Mouse (Mus musculus) gastrocnemius, adult 8-10 months (tissue): ENCODE data around the gene Slc11a1. TPM values are rescaled to one million over a fixed set of nuclear protein-coding genes. Genes with fewer than 3 reads are reported as not detected.

Experiments used
- DNase-seq, 2 experiments: peaks; one replicate each; pipeline ENCODE4 v3.0.0; 2022; ENCODE audit warnings: low spot score in 2 of 2
- total RNA-seq, 4 experiments: library from RNA; stranded (reverse); gene quantifications; 2 replicates each; pipeline ENCODE4 v1.2.4; 2022

Gene Slc11a1
- total RNA-seq, 4 experiments from 2014 or later, result 2.1 to 6.5 (median 5.1) TPM

DNA sequence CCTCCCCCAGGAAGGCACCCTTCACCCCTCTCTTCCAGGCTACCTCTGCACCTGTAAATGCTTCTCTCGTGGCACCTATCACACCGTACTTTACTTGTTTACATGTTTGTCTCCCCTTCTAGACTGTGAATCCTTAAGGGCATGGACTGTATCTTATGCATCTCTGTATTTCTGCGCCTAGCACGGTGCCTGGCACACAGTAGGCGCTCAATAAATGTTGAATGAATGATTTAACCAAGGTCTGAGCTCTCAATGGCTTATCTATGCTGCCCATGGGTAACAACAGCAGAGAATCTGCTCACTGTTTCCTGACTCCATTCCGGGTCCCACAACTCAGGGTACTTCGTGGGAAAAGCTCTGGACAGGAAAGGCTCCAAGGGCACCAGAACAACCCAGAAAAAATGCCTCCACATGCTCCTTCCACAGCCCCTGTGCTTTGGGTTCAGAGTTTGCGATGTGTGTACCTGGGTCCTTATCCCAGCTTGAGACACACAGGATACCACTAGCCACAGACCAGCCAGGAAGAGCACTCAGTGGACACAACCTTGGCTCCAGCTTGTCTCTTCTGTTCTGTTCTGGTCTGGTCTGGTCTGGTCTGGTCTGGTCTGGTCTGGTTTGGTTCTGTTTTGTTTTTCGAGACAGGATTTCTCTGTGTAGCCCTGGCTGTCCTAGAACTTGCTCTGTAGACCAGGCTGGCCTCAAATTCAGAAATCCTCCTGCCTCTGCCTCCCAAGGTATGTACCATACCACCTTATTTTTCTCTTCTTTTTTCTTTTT, 21.4 kb upstream of the Slc11a1 start:
- DNase-seq, result no peak

DNA sequence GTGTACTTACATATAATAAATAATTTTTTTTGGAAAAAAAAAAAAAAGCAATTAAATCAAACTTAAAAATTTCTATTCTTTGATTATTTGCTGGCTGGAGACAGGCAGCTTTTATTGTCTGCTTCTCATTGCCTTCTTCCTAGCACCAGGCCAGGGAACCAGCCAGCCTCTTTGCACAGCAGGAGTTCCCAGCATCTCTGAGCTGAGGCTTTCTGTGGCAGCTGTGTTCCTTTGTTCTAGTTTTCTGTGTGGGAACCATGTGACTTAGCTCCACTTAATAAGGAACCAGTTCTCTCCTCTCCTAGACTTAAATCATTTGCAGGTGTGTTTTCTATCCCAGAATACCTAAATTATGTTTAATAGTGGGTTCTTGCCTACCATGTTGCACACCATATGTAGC, 17.5 kb upstream of the Slc11a1 start:
- DNase-seq, result no peak

DNA sequence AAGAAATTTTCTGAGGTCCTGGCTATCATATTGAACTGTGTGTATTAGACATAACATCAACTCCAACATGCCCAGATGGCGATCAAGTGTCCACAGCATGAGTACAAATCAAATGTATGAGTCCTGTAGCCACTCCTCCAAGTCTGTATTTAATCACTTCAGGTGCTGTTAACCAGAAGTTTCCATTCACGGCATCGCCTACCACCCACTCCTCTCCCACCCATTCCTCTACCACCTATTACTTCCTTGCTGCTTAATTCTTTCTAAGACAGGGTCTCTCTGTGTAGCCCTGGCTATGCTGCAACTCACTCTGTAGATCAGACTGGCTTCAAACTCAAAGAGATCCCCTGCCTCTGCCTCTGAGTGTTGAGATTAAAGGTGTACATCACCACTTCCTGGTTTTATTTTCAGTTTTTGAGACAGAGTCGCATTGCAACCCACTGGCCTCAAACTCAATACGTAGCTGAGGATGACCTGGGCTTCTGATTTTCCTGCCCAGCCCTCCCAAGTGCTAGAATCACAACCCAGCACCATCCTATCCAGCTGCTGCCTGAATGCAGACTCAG, 15.0 kb upstream of the Slc11a1 start:
- DNase-seq, result no peak

DNA sequence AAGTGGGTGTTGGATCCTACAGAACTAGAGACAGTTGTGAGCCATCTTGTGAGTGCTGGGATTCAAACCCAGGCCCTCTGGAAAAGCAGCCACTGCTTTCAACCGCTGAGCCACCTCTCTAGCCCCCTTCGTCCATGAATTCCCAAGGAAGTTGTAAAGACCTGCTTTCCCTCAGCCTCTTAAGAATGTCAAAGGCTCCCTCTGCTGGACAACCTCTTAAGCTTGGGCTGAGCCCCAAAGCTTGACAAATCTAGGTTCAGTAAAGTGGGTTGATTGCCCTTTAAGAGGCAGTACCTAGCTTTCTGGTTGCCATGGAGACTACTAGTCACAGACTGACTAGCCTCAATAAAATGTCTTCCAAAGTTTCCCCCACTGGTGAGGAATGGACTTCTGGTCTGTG, 13.2 kb upstream of the Slc11a1 start, which contains the start of gene Catip:
Gene Catip (plus strand): TSS at position 297 of the 400 bp plus-strand sequence.
- DNase-seq, result peak; percentile 63 to 65

DNA sequence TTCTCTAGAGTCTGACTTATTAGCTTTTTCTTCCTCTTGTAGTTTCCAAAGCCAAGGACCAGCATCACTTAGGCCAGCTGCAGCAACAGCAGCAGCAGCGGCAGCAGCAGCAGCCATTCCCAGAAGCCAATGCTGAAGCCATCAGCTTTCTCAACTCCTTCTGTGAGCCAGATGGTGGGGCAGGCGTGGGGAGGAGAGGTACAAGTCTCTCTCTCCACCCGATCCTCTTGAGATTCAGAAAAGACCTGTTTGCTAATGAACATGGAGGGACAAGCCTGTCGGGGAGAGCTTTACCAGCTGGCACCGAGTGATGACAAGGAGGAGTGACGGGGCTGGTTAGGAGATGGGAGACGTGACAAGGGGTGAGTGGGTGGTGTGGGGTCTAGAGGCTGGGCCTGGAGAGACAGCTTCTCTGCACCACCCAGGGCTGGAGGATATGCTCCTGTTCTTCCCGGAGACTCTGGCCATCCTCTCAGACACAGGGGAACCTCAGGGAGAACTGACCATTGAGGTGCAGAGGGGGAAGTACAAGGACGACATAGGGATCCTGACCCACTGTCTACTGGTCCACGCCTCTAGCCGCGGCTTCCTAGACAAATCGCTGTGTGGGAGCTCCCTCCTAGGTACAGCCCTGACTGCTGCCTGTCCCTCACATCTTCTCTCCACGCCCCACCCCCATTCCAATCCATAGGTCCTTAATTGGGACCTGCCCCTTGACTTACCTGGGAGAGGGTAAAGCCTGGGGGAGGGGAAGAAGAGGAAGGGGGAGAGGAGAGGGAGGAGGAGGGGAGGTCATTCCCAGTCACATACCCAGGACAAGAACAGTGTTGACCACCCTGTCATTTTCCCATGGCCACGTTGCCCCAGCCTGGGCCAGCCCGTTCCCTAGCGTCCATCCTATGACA, 12.4 kb upstream of the Slc11a1 start:
- DNase-seq, result no peak

DNA sequence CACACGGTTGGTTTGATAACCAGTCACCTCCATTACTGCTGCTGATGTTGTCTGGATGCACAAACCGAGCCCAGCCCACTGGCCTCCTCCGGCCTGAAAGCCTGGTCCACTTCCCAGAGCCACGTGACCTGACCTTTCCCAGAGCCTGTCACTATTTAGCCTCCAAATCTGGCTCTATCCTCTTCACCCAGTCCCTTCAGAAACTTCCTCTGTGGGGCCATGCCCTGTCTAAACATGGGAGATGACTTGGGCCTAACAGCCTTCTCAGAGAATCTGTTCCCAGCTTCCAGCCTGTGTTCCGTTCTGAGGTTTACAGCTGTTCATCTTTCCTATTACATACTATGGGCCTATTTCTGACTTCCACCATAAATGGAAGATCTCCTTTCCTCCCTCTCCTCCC, 11.6 kb upstream of the Slc11a1 start:
- no peak for DNase-seq

DNA sequence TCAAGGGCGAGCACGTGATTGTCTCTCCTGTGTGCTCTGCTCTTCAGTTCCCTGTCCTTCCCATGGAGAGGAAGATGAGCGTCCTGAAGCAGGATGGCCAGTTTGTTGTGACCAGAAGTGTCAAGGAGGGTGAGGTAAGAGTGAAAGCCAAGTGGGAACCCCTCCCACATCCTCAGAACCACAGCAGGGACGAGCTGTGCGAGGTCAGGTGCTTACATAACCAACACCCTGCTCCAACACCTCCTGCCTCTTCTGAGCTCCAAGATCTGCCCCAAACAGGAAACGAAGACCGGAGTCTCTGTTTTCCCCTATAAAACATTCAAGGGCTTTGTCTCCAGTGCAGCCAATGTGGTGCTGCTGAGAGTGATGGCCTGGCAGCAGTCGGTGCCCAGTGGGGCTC, 10.7 kb upstream of the Slc11a1 start:
- no peak for DNase-seq

DNA sequence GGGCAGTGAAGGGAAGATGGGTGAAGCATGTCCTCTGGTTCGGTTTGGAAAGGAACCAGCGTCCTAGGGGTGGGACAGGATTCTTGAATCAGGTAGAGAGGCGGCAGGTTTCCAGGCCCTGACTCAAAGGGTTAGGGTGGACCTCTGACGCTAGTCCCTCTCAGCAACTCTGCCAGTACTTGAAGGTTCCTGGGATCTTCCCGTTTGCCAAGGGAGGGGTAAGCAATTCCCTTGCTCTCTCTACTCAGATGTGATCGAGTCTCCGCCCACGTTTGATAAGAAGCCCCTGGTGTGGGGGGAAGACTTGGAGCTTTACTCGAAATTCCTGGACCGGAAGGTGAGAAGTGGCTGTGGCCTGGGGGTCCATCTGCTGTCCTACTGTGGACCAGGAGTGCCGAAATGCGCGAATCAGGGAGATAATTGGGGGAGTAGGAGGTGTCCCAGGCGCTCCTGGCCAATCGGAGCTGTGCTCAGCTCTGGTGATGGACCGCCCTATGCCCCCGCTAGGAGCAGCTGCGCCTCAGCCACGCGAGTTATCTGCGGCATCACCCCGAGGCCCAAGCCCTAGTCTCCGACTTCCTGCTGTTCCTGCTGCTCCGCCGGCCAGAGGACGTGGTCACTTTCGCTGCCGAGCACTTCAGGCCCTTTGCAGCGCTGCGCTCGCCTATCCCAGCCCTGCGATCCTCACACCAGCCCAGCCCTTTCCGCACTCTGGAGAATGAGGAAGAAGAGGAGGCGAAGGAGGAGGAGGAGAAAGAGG, 6.9 kb upstream of the Slc11a1 start:
- peak in 1 of 2 experiments; percentile 42 for DNase-seq

DNA sequence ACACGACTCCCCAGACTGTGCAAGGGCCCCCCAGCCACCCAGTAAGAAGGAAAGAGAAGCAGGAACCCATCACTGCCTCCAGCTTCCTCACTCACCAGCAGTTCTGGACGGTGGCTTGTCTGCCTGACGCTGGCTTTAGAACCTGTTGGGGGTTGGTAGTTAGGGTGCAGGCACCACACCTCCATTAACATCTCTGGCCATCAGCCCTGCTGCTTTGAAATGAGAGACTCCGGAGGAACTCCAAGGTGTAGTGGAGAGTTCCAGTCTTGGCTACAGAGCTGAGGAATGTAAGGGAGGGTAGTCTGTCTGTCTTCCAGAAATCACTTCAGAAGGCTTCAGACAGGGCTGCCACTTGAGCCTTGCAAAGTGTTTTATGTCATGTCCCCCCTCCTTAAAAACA, 5.0 kb upstream of the Slc11a1 start:
- DNase-seq, result no peak

DNA sequence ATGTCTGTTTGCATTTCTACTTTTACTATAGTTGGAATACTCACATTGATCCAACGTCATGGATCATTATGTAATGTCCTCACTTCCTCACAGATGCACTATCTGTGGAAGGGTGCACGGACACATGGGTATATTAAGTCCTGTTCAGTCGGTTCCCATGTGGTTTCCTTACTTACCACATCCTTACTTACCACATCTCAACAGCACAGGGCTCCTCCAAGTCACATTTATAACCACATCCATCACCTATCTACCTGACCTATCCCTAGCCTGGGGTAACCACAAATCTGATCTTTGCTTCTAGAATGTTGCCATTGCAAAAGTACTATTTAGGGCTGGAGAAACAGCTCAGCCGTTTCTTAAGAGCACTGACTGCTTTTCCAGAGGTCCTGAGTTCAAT, 1.6 kb upstream of the Slc11a1 start:
- no peak for DNase-seq

DNA sequence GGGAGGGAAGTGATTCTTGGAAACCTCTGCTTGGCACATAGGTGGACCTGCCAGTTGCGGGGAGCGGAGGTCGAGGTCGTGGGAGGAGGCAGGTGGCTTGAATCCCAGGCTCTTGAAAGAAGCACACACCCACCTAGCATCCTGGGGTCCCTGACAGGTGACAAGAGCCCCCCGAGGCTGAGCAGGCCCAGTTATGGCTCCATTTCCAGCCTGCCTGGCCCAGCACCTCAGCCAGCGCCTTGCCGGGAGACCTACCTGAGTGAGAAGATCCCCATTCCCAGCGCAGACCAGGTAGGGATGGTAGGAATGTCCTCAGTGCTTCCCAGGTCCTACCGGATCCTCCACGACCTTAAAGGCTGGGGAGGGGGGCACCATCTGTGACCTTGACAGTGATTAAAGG, 566 bp downstream of the Slc11a1 start:
- DNase-seq, result no peak

DNA sequence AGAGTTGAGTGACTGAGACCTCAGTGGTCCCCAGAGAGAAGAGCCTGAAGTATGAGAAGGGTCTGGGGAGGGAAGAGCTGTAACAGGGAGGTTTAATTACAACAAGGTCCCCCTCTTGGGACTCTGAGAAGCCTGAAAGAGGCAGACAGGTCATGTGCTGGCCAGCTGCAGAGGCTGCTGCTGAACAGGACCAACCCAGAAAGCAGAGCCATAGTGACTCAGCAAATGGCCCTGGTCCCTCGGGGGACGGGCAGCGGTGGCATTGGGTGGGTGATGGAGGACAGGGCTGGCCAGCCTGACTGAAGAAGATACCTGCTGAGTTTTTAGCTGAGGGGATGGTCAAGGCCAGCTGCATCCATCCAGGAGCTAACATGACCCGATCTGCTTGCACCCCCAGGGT, 1.4 kb downstream of the Slc11a1 start:
- DNase-seq, result peak in 1 of 2 experiments; percentile 60

DNA sequence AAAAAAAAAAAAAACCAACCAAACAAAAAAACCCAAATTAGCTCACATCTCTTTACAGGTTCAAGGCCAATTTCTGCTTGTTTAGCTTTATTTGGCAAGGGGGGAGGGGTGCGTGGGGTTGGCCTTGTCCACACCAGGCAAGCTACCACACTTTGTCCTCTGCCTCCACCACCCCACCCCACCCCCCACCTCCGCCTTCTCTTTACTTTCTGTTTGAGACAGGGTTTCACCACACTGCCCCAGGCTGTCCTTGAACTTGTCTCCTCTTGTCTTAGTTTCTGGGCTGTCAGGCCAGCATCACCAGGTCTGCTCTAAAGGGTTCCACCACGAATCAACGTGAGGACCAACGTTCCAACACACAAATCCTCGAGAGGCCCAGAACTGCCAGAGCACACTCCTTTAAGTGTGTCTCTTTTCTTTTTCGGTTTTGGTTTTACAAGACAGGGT, 4.1 kb downstream of the Slc11a1 start:
- no peak for DNase-seq

DNA sequence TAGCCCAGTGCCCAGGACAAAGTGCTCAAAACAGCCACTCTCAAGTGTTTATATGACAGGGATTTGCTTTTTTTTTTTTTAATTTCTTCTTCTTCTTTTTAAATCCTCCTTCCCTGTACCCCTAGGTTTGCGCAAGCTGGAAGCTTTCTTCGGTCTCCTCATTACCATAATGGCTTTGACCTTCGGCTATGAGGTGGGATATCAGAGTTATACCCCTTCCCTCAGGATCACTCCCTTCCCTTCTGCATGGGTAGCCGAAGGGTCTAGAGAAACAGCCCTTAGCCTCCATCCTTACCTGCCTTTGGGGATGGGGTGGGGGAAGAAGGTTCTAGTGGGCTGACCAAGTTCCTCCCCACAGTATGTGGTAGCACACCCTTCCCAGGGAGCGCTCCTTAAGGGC, 5.5 kb downstream of the Slc11a1 start:
- DNase-seq, result no peak

DNA sequence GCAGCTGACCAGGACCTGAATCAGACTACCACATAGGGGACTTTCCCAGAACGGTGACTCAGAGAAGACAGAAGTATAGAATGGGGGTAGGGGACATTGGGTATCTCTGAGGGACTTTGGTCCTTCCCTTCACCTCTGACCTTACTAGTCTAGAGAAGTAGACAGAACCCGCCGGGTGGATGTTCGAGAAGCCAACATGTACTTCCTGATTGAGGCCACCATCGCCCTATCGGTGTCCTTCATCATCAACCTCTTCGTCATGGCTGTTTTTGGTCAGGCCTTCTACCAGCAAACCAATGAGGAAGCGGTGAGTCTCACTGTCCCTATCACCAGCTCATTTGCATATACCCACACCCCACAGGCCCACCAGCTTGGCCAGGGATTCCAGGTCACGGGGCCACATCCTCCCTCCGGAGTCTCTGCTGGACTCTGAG, 6.6 kb downstream of the Slc11a1 start:
- no peak for DNase-seq

DNA sequence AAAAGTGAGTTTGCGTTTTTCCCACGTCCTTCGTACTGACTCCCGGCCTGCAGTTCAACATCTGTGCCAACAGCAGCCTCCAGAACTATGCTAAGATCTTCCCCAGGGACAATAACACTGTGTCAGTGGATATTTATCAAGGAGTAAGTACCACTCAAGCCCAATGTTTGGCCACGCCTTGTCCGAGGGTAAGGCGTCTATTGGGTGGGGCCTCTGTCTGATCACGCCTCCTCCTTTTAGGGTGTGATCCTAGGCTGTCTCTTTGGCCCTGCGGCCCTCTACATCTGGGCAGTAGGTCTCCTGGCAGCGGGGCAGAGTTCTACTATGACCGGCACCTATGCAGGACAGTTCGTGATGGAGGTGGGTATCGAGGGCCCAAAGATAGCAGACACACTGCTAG, 8.4 kb downstream of the Slc11a1 start:
- no peak for DNase-seq

DNA sequence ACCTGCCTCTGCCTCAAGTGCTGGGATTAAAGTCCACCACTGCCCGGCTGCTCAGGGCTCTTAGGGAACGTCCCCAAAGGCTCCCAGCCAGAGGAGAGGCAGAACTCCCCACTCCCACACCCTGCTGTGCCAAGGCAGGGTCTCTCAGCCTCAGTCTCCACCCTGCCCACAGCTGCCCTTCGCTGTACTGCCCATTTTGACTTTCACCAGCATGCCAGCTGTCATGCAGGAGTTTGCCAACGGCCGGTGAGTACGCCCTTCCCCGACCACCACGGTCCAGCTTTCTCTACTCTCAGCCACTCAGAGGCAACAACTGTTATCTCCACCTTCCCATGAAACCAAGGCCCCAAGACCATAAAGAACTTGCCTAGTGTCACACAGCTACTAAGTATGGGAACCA, 9.5 kb downstream of the Slc11a1 start:
- no peak for DNase-seq

DNA sequence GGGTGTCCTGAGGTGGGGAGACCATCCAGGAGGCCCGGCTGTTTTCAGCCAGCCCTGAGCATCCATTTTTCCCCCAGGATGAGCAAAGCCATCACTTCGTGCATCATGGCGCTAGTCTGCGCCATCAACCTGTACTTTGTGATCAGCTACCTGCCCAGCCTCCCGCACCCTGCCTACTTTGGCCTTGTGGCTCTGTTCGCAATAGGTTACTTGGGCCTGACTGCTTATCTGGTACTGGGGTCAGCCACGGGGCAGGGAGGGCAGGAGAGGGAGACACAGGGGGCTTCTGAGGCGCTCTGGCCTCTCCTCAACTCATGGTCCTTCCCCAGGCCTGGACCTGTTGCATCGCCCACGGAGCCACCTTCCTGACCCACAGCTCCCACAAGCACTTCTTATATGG, 10.1 kb downstream of the Slc11a1 start:
- no peak for DNase-seq

DNA sequence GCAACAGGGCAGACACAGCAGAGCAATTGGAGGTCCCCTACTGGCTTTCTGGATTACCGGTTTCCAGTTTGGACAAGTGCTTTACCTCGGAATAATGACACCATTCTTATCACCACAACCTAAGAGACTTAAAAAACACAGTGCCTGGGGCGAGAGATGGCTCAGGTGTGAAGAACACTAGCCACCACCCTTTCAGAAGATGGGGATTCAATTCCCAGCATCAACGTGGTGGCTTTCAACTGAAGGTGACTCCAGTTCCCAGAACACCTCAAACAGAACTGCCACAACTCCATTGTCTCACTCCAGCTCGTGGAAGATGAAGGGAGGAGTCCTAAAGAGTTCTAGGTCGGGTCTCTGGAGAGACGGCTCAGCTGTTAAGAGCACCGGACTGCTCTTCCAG, 10.5 kb downstream of the Slc11a1 start:
- DNase-seq, result no peak

DNA sequence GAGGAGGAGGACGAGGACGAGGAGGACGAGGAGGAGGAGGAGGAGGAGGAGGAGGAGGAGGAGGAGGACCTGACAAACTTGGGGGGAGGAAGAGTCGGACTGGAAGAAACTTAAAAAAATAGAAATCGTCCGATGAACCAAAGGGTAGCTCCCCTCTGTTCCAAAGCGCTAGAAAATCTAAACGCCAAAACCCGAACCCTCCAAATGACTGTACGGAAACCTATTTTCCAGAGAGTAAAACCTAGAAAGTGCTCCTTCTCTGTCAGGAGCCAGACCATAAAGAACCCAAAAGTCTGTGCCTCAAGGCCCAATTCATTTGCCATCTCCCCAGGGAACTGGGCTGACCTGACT, 11.3 kb downstream of the Slc11a1 start:
- no peak for DNase-seq

DNA sequence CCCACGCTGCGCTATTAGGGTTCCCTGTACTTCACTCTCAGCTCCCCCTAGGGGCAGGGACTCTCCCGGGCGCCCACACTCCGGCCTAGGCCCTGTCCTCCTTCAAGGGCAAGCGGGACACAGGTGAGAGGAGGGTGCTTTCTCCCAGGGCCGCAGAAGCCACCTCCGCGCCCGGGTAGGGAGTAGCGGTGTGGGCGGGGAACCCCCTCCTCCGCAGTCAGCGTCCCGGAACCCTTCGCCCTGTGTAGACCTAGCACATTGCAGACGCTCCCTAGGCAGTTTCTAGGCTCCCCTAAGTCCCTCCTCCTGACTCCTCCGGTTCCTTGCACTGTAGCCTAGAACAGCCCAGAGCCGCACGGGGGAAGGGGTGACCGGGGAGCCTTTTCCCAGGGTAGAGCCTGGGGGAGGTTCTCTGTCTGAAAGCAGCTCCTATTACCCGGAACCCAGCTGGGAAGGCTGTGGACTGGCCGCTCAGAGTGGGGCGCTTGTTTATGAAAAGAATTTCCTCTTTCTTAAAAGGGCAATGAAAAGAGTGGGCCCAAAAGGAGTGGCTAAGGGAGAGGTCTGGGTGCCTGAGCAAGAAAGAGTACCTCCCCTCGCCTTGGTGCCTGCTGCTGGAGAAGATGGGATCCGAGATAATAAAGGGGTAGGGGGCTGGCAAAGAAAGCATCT, 11.9 kb downstream of the Slc11a1 start:
- DNase-seq, result peak; percentile 91 to 93
